Mouse (Mus musculus): ENCODE results near the gene Foxr1. TPM values are rescaled to one million over a fixed set of nuclear protein-coding genes. Genes with fewer than 3 reads are reported as not detected.

Foxr1 gene
- polyA plus RNA-seq, 1 experiment = not detected

DNA sequence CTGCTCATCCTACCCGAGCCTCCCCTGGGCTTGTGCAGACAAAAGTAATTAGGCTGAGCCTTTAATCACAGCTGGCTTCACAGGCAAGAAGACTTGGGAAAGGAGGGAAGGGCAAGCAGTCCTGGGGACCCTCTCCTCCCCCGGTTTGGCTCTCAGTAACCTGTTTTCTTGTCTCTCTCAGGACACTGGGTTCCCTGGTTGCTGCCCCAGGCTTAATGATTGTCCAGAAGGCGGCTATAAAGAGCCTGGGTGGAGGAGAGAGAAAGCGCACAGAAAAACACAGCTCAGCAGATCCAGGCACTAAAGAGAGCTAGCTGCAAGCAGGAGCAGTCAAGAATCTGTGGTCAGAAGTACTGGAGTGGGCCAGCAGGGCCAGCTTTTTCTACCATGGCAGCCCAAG is 42.8 kb downstream of the Foxr1 start:
- Histone ChIP-seq H3K27me3 (ENCODE audit: control insufficient read depth, insufficient read depth, low read length) (no peaks in the 10 kb centered on the region), H3K4me1 (ENCODE audit: control insufficient read depth, insufficient read depth, low read length) (peaks cover 8% of the 10 kb centered on the region; the same call in 1 of the 2 replicates), H3K4me3 (replicated peaks; ENCODE audit: insufficient read depth, low read depth, low read length) (peak overlapping the region; percentile 14), H3K27ac (ENCODE audit: insufficient read depth, low read length) (no peak overlapping the region)
- WGBS = 29% methylated on average over 4 of the region's 4 CpGs
- DNase-seq = no peak
- no peak for TF ChIP-seq POLR2A (IDR thresholded peaks at IDR 0.05; ENCODE audit: borderline replicate concordance, insufficient read depth, low read length)
- no peak for TF ChIP-seq CTCF (IDR thresholded peaks at IDR 0.05; ENCODE audit: borderline replicate concordance, insufficient read depth, low read depth, low read length)

DNA sequence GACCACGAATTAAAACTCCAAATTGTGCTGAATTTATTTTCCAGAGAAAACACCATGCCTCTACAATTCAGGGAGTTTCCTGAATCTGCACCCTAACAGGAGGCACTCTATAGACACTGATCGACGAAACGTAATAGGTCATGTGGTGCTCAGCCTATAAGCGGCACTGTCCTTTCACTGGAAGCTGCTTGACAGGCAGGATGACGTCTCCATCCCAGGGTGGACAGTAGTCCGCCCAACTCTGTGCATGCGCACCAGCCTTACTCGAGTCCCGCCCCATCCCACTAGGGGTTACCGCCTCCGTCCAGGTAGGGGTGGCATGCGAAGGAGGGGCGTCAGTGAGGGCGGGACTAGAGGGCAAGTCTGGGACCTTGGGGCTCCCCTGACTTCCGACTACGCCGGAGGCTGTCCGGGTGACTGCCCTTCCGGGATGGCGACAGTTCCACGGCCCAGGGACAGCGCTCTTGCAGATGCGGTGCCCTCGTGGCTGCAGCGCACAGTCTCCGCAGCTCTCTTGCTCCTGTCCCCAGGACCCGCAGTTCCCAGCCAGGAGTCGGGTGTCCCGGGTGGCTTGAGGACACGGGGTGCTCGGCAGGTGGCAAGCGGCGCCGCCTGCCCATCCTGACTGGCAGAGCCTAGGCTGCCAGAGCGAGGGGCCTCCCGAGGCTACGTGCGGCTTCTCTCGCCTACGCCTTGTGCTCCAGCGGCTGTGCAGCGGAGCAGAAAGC is 44.1 kb downstream of the Foxr1 start, which contains the start of gene Slc37a4:
TSS of gene Slc37a4 (plus strand) at position 169 of the 728 bp plus-strand sequence.
- Histone ChIP-seq H3K4me3 (replicated peaks; ENCODE audit: insufficient read depth, low read depth, low read length) (peak within 1 kb of the TSS; percentile 62), H3K27ac (ENCODE audit: insufficient read depth, low read length) (peak within 1 kb of the TSS; percentile 22), H3K4me1 (ENCODE audit: control insufficient read depth, insufficient read depth, low read length) (peaks cover 8% of the 10 kb centered on the region; the same call in 1 of the 2 replicates), H3K27me3 (ENCODE audit: control insufficient read depth, insufficient read depth, low read length) (no peaks in the 10 kb centered on the region)
- TF ChIP-seq CTCF (IDR thresholded peaks at IDR 0.05; ENCODE audit: borderline replicate concordance, insufficient read depth, low read depth, low read length) = no peak
- peak; percentile 84 for TF ChIP-seq POLR2A (IDR thresholded peaks at IDR 0.05; ENCODE audit: borderline replicate concordance, insufficient read depth, low read length)
- peak; percentile 97 to 99 for DNase-seq
- under 1% methylated on average over 43 of the region's 43 CpGs for WGBS

DNA sequence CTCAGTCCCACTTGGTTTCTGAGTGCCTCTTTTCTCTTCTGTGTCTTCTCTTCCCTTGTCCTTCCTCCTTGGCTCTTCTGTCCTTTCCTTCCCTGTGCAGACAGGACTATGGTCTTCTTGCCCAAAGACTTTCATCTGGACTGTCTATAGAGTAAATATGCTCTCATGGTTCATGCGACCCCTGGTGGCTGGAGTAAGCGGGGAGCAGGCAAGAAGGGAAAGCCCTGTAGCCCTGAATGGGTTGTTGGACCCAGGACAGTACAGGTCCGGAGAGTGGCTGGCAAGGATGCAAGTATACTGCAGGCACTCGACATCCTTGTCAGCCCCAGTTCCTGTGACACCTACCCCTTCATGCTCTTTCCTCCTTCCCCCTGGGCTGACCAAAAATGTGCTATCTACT is 49.5 kb downstream of the Foxr1 start:
- WGBS = 9% methylated on average over 4 of the region's 4 CpGs

DNA sequence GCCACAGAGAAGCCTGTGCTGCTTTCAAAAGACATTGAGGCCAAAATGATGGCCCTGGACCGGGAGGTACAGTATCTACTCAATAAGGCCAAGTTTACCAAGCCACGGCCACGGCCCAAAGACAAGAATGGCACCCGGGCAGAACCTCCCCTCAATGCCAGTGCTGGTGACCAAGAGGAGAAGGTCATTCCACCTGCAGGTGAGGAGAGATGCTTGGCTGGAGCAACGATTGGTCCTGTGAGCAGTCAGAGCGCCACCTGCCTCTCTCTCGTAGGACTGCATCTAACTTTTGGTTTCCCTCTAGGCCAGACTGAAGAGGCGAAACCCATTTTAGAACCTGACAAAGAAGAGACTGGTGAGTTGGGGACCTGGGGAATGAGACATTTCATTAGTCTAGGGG is 51.7 kb downstream of the Foxr1 start:
- Histone ChIP-seq H3K4me3 (replicated peaks; ENCODE audit: insufficient read depth, low read depth, low read length) (no peak overlapping the region), H3K27ac (ENCODE audit: insufficient read depth, low read length) (no peak overlapping the region), H3K4me1 (ENCODE audit: control insufficient read depth, insufficient read depth, low read length) (no peaks in the 10 kb centered on the region), H3K27me3 (ENCODE audit: control insufficient read depth, insufficient read depth, low read length) (no peaks in the 10 kb centered on the region)
- WGBS = 33% methylated on average over 8 of the region's 8 CpGs
- TF ChIP-seq POLR2A (IDR thresholded peaks at IDR 0.05; ENCODE audit: borderline replicate concordance, insufficient read depth, low read length) (no peak), CTCF (IDR thresholded peaks at IDR 0.05; ENCODE audit: borderline replicate concordance, insufficient read depth, low read depth, low read length) (peak; percentile 87)
- peak; percentile 71 to 74 for DNase-seq

More for the DNA sequence above, 49.5 kb downstream of the Foxr1 start:
- Histone ChIP-seq H3K4me1 (ENCODE audit: control insufficient read depth, insufficient read depth, low read length) (no peaks in the 10 kb centered on the region), H3K4me3 (replicated peaks; ENCODE audit: insufficient read depth, low read depth, low read length) (no peak overlapping the region), H3K27me3 (ENCODE audit: control insufficient read depth, insufficient read depth, low read length) (no peaks in the 10 kb centered on the region), H3K27ac (ENCODE audit: insufficient read depth, low read length) (no peak overlapping the region)
- TF ChIP-seq CTCF (IDR thresholded peaks at IDR 0.05; ENCODE audit: borderline replicate concordance, insufficient read depth, low read depth, low read length) = peak; percentile 71
- TF ChIP-seq POLR2A (IDR thresholded peaks at IDR 0.05; ENCODE audit: borderline replicate concordance, insufficient read depth, low read length) = no peak
- peak; percentile 66 to 73 for DNase-seq

DNA sequence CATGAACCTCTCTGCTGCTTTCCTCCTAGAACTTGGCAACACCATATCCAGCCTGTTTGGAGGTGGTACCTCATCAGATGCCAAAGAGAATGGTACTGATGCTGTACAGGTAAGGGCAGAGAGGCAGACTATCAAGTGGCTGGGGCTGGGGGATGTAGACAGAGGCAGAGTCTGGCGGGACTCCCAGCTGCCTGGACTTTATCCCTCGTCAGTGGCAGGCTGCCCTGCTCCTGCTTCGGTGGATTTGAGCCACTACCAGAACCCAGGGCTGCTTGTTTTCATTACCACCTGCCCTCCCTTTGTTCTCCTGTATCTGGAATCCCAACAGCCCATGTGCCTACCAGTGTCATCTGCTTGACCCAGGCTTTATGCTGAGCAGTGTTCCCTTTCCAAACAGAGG is 53.7 kb downstream of the Foxr1 start:
- Histone ChIP-seq H3K4me3 (replicated peaks; ENCODE audit: insufficient read depth, low read depth, low read length) (no peak overlapping the region), H3K4me1 (ENCODE audit: control insufficient read depth, insufficient read depth, low read length) (no peaks in the 10 kb centered on the region), H3K27ac (ENCODE audit: insufficient read depth, low read length) (no peak overlapping the region), H3K27me3 (ENCODE audit: control insufficient read depth, insufficient read depth, low read length) (no peaks in the 10 kb centered on the region)
- 46% methylated on average over 3 of the region's 3 CpGs for WGBS
- DNase-seq = no peak
- TF ChIP-seq CTCF (IDR thresholded peaks at IDR 0.05; ENCODE audit: borderline replicate concordance, insufficient read depth, low read depth, low read length) (no peak), POLR2A (IDR thresholded peaks at IDR 0.05; ENCODE audit: borderline replicate concordance, insufficient read depth, low read length) (no peak)

DNA sequence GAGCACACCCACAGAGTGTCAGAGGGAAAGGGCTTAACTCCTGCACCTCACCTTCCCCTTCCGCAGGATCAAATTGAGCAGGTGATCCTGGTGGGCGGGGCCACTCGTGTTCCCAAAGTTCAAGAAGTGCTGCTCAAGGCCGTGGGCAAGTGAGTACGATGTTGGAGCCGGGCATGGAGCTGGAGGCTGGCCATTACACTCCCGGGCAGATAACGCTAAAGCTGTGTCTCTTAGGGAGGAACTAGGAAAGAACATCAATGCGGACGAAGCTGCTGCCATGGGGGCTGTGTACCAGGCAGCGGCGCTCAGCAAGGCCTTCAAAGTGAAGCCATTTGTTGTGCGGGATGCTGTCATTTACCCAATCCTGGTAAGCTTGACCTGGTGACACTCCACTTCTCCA is 56.3 kb downstream of the Foxr1 start:
- Histone ChIP-seq H3K4me1 (ENCODE audit: control insufficient read depth, insufficient read depth, low read length) (no peaks in the 10 kb centered on the region), H3K27me3 (ENCODE audit: control insufficient read depth, insufficient read depth, low read length) (no peaks in the 10 kb centered on the region), H3K4me3 (replicated peaks; ENCODE audit: insufficient read depth, low read depth, low read length) (no peak overlapping the region), H3K27ac (ENCODE audit: insufficient read depth, low read length) (no peak overlapping the region)
- TF ChIP-seq POLR2A (IDR thresholded peaks at IDR 0.05; ENCODE audit: borderline replicate concordance, insufficient read depth, low read length) = no peak
- no peak for TF ChIP-seq CTCF (IDR thresholded peaks at IDR 0.05; ENCODE audit: borderline replicate concordance, insufficient read depth, low read depth, low read length)
- 91% methylated on average over 13 of the region's 13 CpGs for WGBS
- DNase-seq = no peak

Other genes starting within 250 kb of the Foxr1 start
- 14.5 and 15.3 TPM in 2 replicates for gene Cbl, start 207.1 kb downstream of the Foxr1 start, polyA plus RNA-seq (2012; rRNA removed)
- 3.7 and 7.0 TPM in 2 replicates for gene Ccdc153, start 200.5 kb downstream of the Foxr1 start, polyA plus RNA-seq (2012; rRNA removed)
- 0.08 and 0.19 TPM in 2 replicates for gene Pdzd3, start 189.7 kb downstream of the Foxr1 start, polyA plus RNA-seq (2012; rRNA removed)
- 7.9 and 9.9 TPM in 2 replicates for gene Nlrx1, start 172.5 kb downstream of the Foxr1 start, polyA plus RNA-seq (2012; rRNA removed)
- gene Abcg4, start 152.5 kb downstream of the Foxr1 start, polyA plus RNA-seq (2012; rRNA removed) = 105 and 120 TPM in 2 replicates
- 35.8 and 36.0 TPM in 2 replicates for gene Hinfp, start 135.5 kb downstream of the Foxr1 start, polyA plus RNA-seq (2012; rRNA removed)
- gene C2cd2l, start 120.9 kb downstream of the Foxr1 start, polyA plus RNA-seq (2012; rRNA removed) = 112 and 113 TPM in 2 replicates
- gene Dpagt1, start 115.1 kb downstream of the Foxr1 start, polyA plus RNA-seq (2012; rRNA removed) = 23.5 and 23.6 TPM in 2 replicates
- gene H2afx, start 106.4 kb downstream of the Foxr1 start, polyA plus RNA-seq (2012; rRNA removed) = 63.1 and 63.5 TPM in 2 replicates
- gene Hmbs, start 96.9 kb downstream of the Foxr1 start, polyA plus RNA-seq (2012; rRNA removed) = 32.2 and 35.4 TPM in 2 replicates
- 58.4 and 60.9 TPM in 2 replicates for gene Vps11, start 79.5 kb downstream of the Foxr1 start, polyA plus RNA-seq (2012; rRNA removed)
- gene Hyou1, start 61.6 kb downstream of the Foxr1 start, polyA plus RNA-seq (2012; rRNA removed) = 53.2 and 55.0 TPM in 2 replicates
- 49.8 and 52.2 TPM in 2 replicates for gene Slc37a4, start 44.3 kb downstream of the Foxr1 start, polyA plus RNA-seq (2012; rRNA removed)
- gene Rps25, start 34.0 kb downstream of the Foxr1 start, polyA plus RNA-seq (2012; rRNA removed) = 434 and 456 TPM in 2 replicates
- 97.9 and 103 TPM in 2 replicates for gene Trappc4, start 33.5 kb downstream of the Foxr1 start, polyA plus RNA-seq (2012; rRNA removed)
- 50.1 and 53.2 TPM in 2 replicates for gene Ccdc84, start 22.6 kb downstream of the Foxr1 start, polyA plus RNA-seq (2012; rRNA removed)
- 0.13 TPM in 1 of 2 replicates, not detected in the other for gene Upk2, start 13.8 kb upstream of the Foxr1 start, polyA plus RNA-seq (2012; rRNA removed)
- 22.0 and 22.3 TPM in 2 replicates for gene Bcl9l, start 41.7 kb upstream of the Foxr1 start, polyA plus RNA-seq (2012; rRNA removed)
- gene Cxcr5, start 120.7 kb upstream of the Foxr1 start, polyA plus RNA-seq (2012; rRNA removed) = 0.08 and 0.20 TPM in 2 replicates
- gene Ddx6, start 163.8 kb upstream of the Foxr1 start, polyA plus RNA-seq (2012; rRNA removed) = 41.8 TPM in 2 replicates
- not detected in 2 replicates for gene Treh, start 232.1 kb upstream of the Foxr1 start, polyA plus RNA-seq (2012; rRNA removed)

Measured in cerebellum, adult 2 months (tissue).